Mouse (Mus musculus) brain, embryonic 14.5 days (tissue): ENCODE results near the gene Spen.
"Not testable (repeated sequence)": the region's sequence is repeated elsewhere in the genome, so short reads cannot be mapped to it uniquely, and the experiment has no call there.

Source experiments
- CTCF ChIP-seq: fragments of 200-500 bp; IDR thresholded peaks from 2 replicates; pipeline ENCODE4 v1.5.1; 2012; ENCODE audit warnings: inconsistent platforms, mild to moderate bottlenecking, moderate library complexity, borderline replicate concordance; ENCODE audit not compliant: insufficient read depth, insufficient read length; ENCODE audit errors: extremely low read depth
- POLR2A ChIP-seq: fragments of 200-500 bp; IDR thresholded peaks from 2 replicates; pipeline ENCODE4 v1.6.1; 2012; ENCODE audit warnings: mild to moderate bottlenecking, inconsistent platforms, borderline replicate concordance; ENCODE audit not compliant: poor library complexity, insufficient read depth, insufficient read length, severe bottlenecking; ENCODE audit errors: extremely low read depth

- not testable (repeated sequence) for TF ChIP-seq POLR2A, CTCF
Measured at GRCm38 (mm10) chr4:141556163-141556562, 17.8 kb upstream of the Spen start.
